Mouse (Mus musculus) 416B (cell line): ENCODE results near the gene Cnih1.

Source experiments
- DNase-seq: peaks from one replicate; pipeline ENCODE4 v3.0.0; 2011; ENCODE audit warnings: low read depth

Gene Cnih1

DNA sequence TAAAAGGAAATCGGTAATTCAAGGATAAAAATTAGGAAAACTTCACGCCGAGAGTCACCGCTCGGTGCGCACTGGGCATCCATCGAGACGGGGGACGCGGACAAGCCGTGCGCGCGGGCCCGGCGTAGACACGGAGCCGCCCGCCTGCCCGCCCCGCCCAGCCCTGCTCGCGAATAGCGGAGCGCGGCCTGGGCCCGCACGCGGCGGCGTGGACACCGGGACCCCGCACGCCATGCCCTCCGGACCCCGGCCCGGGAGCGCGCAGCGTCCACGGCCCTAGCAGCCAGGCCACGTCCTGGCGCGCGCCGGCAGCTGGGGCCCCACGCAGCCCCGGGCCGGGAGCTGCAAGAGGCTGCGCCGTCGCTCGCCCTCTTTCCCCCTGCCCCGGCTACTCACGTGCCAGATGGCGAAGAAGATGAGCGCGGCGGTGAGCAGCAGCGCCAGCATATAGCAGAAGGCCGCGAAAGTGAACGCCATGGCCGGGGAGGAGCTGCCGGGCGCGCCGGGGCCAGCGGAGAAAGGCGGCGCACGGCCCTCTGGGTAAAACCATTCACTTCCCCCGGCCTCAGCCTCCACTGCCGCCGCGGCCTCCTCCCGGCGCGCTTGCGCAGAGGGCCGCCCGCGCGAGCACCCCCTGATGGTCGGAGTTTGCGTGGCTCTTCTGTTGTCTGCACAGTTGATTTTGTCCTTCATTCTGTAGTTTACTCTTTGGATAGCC lies at the start of gene Cnih1:
Gene Cnih1 (minus strand): TSS at position 625 of the 718 bp plus-strand sequence.
- DNase-seq = peak; percentile 86

DNA sequence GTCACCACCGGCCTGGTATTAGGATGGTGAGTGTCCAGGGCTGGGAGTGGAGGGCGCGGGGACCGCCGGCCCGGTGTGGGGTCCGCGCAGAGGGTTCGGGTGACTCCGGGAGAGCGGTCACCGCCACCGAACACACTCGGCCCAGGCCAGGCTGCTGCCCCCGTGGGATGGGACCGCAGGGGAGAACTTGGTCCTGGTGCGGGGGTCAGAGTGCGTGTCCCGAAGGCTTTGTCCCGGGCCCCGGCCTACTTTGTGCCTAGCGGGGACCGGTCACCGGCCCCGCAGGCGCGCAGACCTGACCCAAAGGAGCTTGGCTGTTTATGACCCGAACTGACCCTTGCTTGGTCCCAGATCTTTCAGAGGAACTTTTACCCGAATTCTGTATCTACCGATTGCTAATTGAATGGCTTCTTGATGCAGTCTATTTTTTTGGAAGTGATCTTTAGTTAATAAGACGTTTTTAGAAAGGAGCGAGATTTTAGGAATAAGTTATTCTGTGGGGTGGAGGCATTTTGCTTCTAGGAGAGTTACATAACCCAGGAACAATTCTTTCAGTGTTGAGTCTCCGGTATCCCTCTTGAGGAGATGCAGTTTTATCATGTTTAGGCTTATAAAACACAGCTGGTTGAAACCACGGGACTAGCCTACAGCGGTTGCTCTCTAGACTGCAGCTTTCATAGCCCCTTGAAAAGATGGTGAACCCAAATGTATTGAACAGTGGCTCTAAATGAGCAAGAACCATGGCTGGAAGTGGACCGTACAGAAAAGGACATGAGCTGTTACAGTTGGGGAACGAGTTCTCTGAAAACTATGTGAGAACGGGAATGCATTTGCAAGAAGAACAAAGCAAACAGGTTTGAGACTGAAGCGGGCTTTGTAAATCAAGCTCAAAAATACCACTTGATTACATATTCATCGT lies 44.4 kb upstream of the Cnih1 start:
- DNase-seq = peak; percentile 45

DNA sequence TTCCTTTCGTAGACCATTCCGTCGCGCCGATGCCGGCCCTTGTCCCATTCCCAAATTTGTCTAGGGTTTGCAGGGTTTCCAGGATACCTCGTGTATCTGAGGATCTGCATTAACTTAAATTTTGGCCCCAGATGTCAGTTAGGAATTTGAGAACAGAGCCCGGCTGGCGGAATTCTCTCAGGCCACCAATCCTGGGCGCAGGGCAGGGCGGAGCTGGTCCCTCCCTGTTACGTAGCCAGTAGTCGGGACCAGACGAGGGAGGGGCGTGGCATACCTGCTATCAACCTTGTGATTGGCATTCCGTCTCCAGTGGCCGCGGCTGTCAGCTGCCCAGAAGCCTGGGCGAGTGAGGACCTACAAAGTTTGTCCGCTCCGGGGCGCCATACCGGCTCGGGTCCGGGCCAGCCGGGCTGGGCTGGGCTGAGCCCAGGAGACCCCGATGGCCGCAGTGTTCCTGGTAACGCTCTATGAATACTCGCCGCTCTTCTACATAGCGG lies 43.7 kb upstream of the Cnih1 start, which contains the start of gene Cgrrf1:
Gene Cgrrf1 (plus strand): TSS at position 289 of the 497 bp plus-strand sequence.
- peak; percentile 97 for DNase-seq

DNA sequence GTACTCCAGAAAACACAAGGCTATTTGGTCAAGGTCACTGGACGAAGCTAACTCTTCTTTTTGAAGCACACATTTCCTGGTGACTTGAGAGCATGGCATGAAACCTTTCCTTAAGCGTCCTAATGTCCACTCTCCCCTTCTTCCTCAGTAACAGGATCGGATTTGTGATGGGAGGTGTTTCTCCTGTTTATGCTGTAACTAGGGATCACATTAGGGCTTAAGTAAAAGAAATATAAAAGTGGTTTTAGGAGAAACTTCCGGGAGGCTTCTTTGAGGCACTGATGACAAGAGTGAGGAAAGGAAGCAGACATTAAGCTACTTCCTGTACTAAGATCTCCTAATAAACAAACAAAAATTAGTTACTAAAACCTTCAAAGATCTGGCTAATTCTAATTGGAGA lies 43.1 kb upstream of the Cnih1 start:
- peak; percentile 63 for DNase-seq

DNA sequence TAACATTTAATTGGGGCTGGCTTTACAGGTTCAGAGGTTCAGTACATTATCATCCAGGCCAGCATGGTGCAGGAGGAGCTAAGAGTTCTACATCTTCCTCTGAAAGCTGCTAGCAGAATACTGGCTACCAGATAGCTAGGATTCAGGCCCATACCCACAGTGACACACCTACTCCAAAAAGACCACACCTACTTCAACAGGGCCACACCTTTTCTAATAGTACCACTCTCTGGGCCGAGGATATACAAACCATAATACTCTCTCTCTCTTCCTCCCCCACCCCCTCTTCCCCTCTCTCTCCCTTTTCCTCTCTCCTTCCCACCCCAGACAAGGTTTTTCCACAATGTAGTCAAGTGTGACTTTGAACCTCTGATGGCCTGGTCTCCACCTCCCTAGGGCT lies 39.2 kb upstream of the Cnih1 start:
- no peak for DNase-seq

DNA sequence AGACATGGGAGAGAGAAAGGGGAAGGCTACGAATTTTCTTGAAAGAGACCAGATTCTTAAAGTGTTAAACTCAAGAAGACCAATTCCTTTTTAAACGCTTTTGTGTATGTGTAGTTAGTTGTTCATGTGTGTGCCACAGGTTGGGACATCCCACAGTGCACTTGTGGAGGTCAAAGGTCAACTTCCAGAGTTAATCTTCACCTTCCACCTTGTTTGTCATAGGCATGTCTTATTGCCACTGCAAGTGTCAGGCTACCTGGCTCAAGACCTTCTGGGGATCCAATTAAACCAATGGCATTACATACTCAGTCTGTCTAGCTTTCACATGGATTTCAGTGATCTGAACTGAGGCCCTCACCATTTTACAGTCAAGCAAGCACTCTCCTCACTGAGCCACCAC lies 35.8 kb upstream of the Cnih1 start:
- DNase-seq = no peak

DNA sequence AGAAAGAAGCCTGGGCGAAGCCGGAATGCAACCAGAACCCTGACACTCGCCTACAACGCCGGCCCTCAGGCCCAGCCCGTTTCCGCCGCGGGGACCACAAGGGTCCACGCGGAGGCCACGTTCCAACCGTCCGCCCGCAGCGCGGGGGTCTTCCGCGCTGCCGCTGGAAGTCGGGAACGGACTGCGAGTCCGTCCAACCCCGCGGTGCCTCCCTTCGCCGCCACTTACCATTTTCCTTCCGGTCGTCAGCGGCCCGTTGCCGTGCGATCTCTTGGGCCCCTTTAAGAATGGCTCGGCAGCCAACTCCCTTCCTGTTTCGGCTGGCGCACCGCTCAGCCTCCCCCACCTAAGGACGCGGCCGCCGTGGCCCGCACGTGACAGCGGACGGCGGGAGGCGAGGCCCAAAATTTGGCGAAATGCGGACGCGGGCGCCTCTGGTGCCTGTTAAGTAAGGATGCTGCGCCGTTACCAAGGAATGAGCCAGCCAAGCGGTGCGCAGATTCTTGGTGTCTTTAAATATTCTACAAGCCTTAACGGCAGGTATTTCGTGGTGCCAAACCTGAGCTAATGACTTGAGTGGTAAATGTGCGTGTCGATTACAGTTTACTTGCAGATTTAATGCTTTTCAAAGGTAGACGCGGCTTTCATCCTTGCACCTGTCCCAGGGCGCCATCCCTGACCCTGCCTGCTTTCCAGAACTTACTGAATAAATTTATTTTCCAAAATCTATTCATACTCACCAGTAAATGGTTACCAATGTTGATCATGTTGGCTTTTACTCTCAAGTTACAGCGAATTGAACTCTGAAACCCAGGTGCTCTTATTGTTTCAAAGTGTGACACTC lies 33.9 kb upstream of the Cnih1 start, which contains the start of gene Gmfb:
Gene Gmfb (minus strand): TSS at position 370 of the 844 bp plus-strand sequence.
- DNase-seq = peak; percentile 93

DNA sequence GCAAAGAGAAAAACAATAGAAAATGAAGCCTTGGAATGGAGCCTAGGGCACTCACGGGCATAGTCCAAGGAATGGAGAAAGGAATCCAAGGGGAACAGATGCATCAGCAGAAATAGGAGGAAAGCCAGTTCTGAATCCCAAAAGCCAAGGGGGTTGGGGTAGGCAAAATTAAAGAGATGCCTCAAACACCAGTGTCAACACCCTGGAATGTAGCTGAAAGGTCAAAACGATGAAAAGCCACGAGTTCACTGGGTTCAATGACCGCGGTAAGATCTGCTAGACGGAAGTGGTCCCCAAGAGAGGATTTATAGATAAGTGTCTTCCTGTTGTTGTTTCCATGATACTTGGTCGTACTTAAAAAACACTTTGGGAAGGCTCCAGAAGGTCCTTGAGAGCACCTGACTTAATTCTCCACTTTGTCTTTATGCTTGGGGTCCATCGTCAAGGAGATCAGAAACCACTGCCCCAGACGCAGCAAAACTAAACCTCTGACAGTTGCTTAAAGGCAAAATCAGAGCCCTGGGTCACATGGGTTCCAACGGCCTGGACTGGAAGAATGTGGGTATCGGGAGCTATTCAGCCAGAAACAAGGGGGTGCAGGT lies 33.2 kb upstream of the Cnih1 start:
- DNase-seq = peak; percentile 70

DNA sequence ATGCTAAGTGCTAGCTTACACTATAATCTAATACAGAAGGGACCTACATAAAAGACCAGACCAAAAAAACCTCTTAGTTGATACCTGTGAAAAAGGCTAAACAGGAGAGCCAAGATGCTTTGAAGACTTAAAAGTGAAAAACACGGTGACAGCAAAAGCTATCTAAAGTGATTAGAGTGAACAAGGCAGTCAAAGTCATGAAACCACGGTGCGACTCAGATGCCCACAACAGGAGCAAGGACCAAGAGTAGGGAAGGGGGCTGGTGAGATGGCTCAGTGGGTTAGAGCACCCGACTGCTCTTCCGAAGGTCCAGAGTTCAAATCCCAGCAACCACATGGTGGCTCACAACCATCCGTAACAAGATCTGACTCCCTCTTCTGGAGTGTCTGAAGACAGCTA lies 31.8 kb upstream of the Cnih1 start:
- DNase-seq = peak; percentile 53

DNA sequence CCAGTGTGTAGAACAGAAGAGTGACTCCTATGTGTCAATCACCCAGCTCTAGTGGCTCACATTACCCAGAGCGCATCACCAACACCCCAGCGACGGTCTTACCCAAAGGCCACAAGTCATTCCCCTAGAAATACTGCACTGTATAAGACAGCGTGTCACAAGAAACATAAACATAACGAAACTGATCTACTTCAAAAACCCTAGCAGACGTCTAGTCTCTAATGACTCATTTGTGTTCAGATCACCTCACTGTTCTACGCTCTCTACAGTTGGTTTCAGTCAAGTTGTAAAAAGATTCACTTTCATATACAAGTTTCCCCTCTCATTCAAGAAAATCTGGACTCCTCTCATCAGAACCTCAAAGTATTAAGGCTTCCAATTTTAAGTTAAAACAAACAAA lies 30.5 kb upstream of the Cnih1 start:
- peak; percentile 22 for DNase-seq

DNA sequence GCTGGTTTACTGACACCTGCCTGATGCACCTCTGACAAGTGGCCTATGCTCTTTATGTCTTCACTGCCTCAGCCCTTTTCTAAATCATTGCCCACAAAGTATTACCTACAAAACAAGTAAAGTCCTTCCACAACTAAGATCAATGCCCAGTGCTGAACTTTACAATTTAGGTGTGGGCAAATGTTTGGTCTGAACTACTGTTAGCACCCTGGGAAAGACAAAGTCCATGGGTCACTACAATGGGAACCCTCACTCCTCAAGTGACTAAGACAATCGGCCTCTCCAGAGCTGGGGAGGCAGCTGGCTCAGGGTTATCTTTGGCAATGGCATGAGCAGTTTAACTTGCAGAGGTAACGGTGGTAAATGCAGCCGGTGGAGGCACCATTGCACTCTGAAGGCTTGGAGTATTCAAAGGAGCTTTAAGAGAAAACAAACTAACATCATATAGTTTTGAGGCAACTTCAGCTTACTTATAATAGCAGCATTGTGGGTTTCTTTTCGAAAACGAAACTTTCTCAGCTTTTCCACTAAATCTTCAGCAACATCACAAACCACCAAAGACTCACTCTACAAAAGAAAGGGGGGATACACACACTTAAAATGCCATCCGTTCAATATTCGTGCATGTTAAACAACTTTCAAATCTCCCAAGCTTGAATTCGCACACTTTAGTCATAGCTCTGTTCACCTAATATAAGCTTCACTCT lies 28.9 kb upstream of the Cnih1 start:
- no peak for DNase-seq

DNA sequence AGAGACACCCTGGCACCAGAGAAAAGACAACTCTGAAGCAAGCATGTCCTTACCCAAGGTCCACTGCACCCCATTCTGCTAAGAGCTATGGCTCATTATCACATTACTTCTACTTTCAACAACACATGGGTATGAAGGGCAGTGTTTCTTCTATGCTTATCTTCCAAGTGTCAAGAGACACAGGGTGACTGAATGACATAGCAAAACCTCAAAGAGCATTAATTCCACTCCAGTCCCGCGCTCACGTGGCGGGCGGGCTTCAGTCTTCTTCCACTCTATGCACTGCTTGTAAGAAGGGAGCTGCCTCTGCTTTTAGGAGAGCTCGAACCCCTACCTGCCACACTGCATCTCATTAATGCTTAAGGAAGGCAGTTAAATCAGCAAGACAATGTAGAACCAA lies 27.4 kb upstream of the Cnih1 start:
- no peak for DNase-seq

DNA sequence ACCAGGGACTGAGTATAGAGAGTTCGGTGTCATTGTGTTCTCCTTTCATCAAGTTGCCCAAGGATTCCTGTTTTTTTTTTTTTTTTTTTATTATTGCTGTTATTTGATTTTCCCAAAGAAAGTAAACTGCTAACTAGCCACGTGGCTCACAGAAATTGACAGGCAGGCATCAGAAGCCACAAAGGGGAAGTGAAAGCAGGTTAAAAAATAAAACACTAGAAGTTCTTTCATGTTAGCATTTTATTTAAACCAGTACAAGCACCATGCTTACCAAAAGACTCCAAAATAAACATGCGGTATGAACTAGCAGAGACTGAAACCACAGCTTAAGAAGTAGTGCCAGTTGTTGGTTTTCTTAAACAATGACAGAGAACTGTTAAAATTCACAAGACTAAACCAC lies 19.7 kb upstream of the Cnih1 start:
- DNase-seq = no peak

DNA sequence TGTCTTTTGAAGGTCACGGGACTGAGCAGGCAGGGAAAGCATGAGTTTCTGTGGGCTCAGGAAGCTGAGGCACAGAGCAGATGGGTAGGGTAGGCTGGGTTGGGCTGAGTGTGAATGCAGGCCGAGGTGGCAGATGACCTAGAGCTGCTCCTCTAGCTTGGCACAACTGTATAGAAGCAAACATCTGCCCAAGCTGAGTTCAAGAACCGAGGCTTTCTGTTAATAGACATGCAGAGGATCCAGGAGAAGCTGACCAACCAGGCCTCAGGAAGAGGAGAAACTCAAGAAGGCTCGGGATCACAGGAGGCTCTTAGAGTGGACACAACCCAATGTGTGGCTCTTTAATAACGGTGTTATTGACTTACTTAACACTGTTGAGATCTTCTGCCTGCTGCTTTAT lies 18.0 kb upstream of the Cnih1 start:
- DNase-seq = no peak

DNA sequence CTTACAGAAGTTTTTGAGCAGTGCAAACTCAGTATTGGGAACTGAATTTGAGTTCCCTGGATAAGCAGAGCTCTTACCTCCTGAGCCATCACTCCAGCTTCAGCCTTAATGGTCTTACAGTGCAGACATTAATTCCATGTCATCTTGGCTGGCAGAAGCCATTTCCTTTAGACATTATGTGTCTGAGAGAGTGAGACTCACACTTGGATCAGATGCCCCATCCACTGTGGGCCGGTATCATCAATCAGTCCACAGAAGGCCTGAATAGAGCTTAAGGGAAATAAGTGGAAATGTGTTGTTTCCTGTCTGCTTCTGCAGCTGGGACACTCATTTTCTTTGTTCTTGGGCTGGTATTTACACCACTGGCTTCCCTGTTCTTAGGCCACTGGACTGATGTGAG lies 15.6 kb upstream of the Cnih1 start:
- DNase-seq = no peak

DNA sequence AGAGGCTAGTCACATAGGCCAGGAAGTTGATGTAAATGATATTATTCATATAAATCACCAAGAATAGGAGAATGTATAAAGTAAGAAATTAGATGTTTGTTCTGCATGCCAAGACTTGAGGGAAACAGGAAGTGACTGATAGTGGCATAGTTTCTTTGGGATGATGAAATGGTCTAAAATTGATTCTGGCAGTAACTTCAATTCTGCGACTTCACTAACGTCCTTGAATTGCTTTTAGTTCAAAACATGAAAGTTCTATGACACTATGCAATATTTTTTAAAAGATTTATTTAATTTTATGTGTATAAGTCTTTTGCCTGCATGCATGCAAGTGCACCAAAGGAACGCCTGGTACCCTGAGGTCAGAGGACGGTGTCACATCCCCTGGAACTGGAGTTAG lies 15.0 kb upstream of the Cnih1 start:
- DNase-seq = no peak

DNA sequence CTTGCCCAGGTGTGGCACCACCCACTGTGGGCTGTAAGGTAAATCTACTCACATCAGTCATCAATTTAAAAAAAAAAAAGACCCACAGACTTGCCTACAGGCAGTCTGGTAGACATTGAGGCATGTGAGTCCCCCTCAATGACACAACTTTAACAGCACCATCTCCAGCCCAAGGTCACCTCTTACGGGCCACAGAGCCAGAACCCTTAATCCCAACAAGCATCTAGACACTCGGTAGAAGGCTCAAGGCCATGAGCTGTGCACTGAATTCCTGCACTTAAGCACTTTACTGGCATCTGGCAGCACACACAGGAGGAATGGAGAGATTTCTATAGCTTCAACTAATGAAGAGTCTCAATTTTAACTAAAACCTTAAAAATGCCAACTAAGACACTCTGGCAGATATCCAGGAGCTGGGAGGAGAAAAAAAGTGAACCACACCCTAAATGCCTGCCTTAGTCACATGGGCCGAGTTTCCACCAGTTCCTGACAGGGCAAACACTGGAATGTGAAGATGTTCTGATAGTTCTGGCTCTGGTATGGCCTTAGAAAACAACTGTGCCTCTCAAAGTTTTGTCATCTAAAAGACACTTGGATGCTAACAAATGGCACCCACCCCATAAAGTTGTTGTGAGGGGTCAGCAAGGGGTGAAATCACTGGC lies 12.6 kb upstream of the Cnih1 start:
- peak; percentile 74 for DNase-seq

DNA sequence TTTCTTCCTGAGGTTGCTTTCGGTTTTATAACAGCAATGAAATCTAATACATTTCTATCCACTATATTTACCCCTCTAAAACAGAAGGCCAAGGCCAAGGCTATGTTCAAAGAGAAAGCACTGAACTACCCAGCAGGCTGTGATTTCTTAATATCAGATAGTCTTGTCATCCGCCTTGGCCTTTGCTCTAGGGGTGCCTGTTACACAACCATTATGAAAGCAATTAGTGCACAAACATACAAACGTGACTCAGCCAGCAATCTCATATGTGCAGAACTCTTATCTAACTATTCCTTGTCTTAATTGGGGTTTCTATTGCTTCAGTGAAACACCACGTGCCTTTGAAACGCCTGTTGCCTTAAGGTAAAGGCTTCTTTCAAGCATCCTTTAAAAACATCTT lies 5.9 kb upstream of the Cnih1 start:
- DNase-seq = peak; percentile 80

DNA sequence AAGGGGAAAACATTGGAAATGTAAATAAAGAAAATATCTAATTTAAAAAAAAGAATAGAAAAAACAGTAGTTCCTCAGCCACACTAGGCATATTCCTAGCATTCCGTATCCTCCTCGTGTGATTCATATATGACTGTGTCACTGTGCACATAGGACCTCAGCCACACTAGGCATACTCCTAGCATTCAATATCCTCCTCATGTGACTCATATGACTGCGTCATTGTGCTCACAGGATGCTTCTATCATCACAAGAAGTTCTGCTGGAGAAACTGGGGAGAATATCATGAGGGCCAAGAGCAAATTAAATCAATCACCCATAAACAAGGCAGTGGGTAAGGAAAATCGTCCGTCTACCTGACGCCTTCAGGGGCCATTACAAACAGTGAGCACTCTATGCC lies 2.5 kb upstream of the Cnih1 start:
- peak; percentile 73 for DNase-seq

DNA sequence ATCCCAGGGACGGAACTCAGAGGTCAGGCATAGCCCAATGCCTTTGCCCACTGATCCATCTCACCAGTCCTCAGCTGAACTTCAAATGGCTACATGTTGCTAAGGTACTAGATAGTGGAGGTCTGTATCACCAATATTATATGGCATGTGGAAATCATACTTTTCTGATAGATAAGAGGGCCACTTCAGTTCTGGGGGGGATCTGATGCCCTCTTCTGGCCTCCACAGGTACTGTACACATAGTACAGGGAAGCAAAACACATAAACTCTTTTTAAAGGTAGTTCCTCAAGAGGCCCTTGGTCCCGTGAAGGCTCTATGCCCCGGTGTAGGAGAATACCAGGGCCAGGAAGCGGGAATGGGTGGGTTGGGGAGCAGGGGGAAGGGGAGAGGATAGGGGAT lies 2.1 kb upstream of the Cnih1 start:
- peak; percentile 77 for DNase-seq
